Mouse (Mus musculus) subcutaneous adipose tissue, adult 2 months (tissue): Measurements from ENCODE around the gene Bcl2l13. TPM values are rescaled to one million over a fixed set of nuclear protein-coding genes. Genes with fewer than 3 reads are reported as not detected.

Source experiments
- polyA plus RNA-seq: library from polyadenylated mRNA; depleted of rRNA; stranded (reverse); fragments of >200 nt; gene quantifications from 2 replicates; pipeline ENCODE4 v1.2.3, GENCODE M21; 2012; ENCODE audit warnings: low replicate concordance; rRNA removed

Gene Bcl2l13
- 31.4 and 47.1 TPM in 2 replicates for polyA plus RNA-seq

GRCm38 (mm10) chr6:120835474-120836374 lies at the start of gene Bcl2l13:
Gene Bcl2l13 (plus strand): TSS chr6:120836212.

GRCm38 (mm10) chr6:120822307-120822928 lies 13.6 kb upstream of the Bcl2l13 start, which contains the start of gene Atp6v1e1:
Gene Atp6v1e1 (minus strand): TSS chr6:120822793.

GRCm38 (mm10) chr6:120916074-120916971 lies 80.3 kb downstream of the Bcl2l13 start, which contains the start of gene Bid:
Gene Bid (minus strand): TSS chr6:120916853.

Other genes starting within 250 kb of the Bcl2l13 start
- 3.1 and 6.6 TPM in 2 replicates for gene Cecr2, start 169.8 kb upstream of the Bcl2l13 start, polyA plus RNA-seq
- 0.13 and 0.21 TPM in 2 replicates for gene Slc25a18, start 62.6 kb upstream of the Bcl2l13 start, polyA plus RNA-seq
- 130 and 297 TPM in 2 replicates for gene Atp6v1e1, start 13.4 kb upstream of the Bcl2l13 start, polyA plus RNA-seq
- gene Bid, start 80.6 kb downstream of the Bcl2l13 start, polyA plus RNA-seq, result 12.5 and 12.9 TPM in 2 replicates